Mouse (Mus musculus): ENCODE data around the gene Vmn2r33.
"Not testable (repeated sequence)": the region's sequence is repeated elsewhere in the genome, so short reads cannot be mapped to it uniquely, and the experiment has no call there.

Vmn2r33 gene

GRCm38 (mm10) chr7:7566686-7567085 lies at the start of gene Vmn2r33:
Vmn2r33 (minus strand) TSS chr7:7566786.
- DNase-seq (ENCODE audit: low spot score in 2 of 2): not testable (repeated sequence)

All from cerebellum, postnatal 4 days (tissue).